In genomic region chr3:60576366-60577046, GRCm38 (mm10) we compare ENCODE assay signal across 9 mouse cellular contexts.
DNase-seq lines count a peak whose midpoint lies in the region; ATAC-seq and TF ChIP-seq lines count a peak whose summit lies in the region.
"Had no signal": no experiment of that assay in that cellular context is flagged by ENCODE, and none has a peak within 500 bp of the region (broad histone marks: within the 10 kb centered on the region; RNA-seq: fewer than 3 reads in every experiment).

No protein-coding gene starts in this region.

- 55% methylated on average over 9 of the region's 9 CpGs for WGBS in kidney, embryonic 16.5 days
- WGBS in limb, embryonic 12.5 days = 44% methylated on average over 9 of the region's 9 CpGs

- peak; percentile 40 for DNase-seq in kidney, adult 11 months
- no peak for DNase-seq in CH12.LX (ENCODE audit: extremely low read depth)
- DNase-seq in cerebellum, adult 11 months = peak; percentile 48
- DNase-seq in testis, postnatal 10 days (ENCODE audit: low spot score) = no peak
- DNase-seq in thymus, postnatal 14 days = no peak
- DNase-seq: embryo, embryonic 11 days; gastrocnemius, postnatal 25 days had no signal

- no peak for TF ChIP-seq POLR2A in CH12.LX (IDR thresholded peaks at IDR 0.05; ENCODE audit: low read depth, low read length)

- ATAC-seq in kidney, embryonic 16.5 days (ENCODE audit: low FRiP score, low TSS enrichment) = no peak
- no peak for ATAC-seq in limb, embryonic 12.5 days (ENCODE audit: insufficient number of reproducible peaks, insufficient read depth, low FRiP score, low TSS enrichment, low read depth)

- no peak overlapping the region for H3K27ac ChIP-seq in kidney, embryonic 16.5 days (ENCODE audit: low read length)
- peak overlapping the region; percentile 62; the same call in 1 of the 2 replicates for H3K27ac ChIP-seq in CH12.LX (ENCODE audit: insufficient read depth, low read depth)
- 0 out of 2 replicates have a peak overlapping the region, but pooled peaks have one; percentile 53 for H3K27ac ChIP-seq in limb, embryonic 12.5 days

- TF ChIP-seq RAD21 in CH12.LX (IDR thresholded peaks at IDR 0.05; ENCODE audit: low read depth, low read length) = no peak

- no peak overlapping the region for H3K4me2 ChIP-seq in kidney, embryonic 16.5 days (replicated peaks; ENCODE audit: low read depth, low read length)
- peak overlapping the region; percentile 89 for H3K4me2 ChIP-seq in CH12.LX (ENCODE audit: insufficient read depth, low read depth, poor library complexity, severe bottlenecking)
- H3K4me2 ChIP-seq in limb, embryonic 12.5 days = no peak overlapping the region

- H3K36me3 ChIP-seq in kidney, embryonic 16.5 days (ENCODE audit: insufficient read depth, low read length) = no peaks in the 10 kb centered on the region
- peaks cover 2 to 33% of the 10 kb centered on the region in 2 experiments for H3K36me3 ChIP-seq in CH12.LX (replicated peaks in 1 of 2; ENCODE audit: control insufficient read depth in 1 of 2, insufficient read depth in 1 of 2, low read length in 1 of 2)
- H3K36me3 ChIP-seq in limb, embryonic 12.5 days = no peaks in the 10 kb centered on the region

- peaks cover 80% of the 10 kb centered on the region for H3K79me2 ChIP-seq in CH12.LX (replicated peaks; ENCODE audit: control insufficient read depth, extremely low read depth, insufficient read depth, poor library complexity, severe bottlenecking)

- dilution Hi-C loops in CH12.LX (cut with MboI; ENCODE audit: extremely low pct_ligation_motif_present, extremely low pct_unique_long_range_greater_than_20kb, low sequenced_read_pairs) = no loop called here

- H3K4me1 ChIP-seq in kidney, embryonic 16.5 days (ENCODE audit: insufficient read depth, low read length) = peaks cover 19% of the 10 kb centered on the region
- peaks cover 9 to 95% of the 10 kb centered on the region in 2 experiments for H3K4me1 ChIP-seq in CH12.LX (ENCODE audit: control insufficient read depth in 1 of 2, insufficient read depth in 2 of 2)
- peaks cover 43% of the 10 kb centered on the region for H3K4me1 ChIP-seq in limb, embryonic 12.5 days (replicated peaks)

- H3K4me3 ChIP-seq in kidney, embryonic 16.5 days (ENCODE audit: low read length) = no peak overlapping the region
- H3K4me3 ChIP-seq in CH12.LX (replicated peaks in 1 of 3; ENCODE audit: low read depth in 2 of 3, low read length in 2 of 3, poor library complexity in 1 of 3) = no peak overlapping the region
- no peak overlapping the region for H3K4me3 ChIP-seq in limb, embryonic 12.5 days (replicated peaks)

- TF ChIP-seq EP300 in CH12.LX (IDR thresholded peaks at IDR 0.05; ENCODE audit: low read length) = no peak; the same call in 1 of the 2 replicates

- H3K27me3 ChIP-seq in kidney, embryonic 16.5 days (ENCODE audit: insufficient read depth, low read length) = no peaks in the 10 kb centered on the region
- no peaks in the 10 kb centered on the region for H3K27me3 ChIP-seq in CH12.LX (replicated peaks)
- no peaks in the 10 kb centered on the region for H3K27me3 ChIP-seq in limb, embryonic 12.5 days

- TF ChIP-seq CTCF in CH12.LX (conservative IDR thresholded peaks at IDR 0.05 in 1 of 2, IDR thresholded peaks at IDR 0.05 in 1 of 2; ENCODE audit: low read depth in 2 of 2, low read length in 2 of 2) = no peak

- in situ Hi-C loops in CH12.LX (cut with MboI; ENCODE audit: low pct_ligation_motif_present, low pct_unique_long_range_greater_than_20kb, low sequenced_read_pairs) = no loop called here

- no peak overlapping the region for H3K9ac ChIP-seq in kidney, embryonic 16.5 days (replicated peaks; ENCODE audit: low read length)
- peak overlapping the region; percentile 44 for H3K9ac ChIP-seq in CH12.LX (ENCODE audit: insufficient read depth, low read depth)
- no peak overlapping the region for H3K9ac ChIP-seq in limb, embryonic 12.5 days (replicated peaks)

- H3K9me3 ChIP-seq in kidney, embryonic 16.5 days (ENCODE audit: low read length) = no peaks in the 10 kb centered on the region
- no peaks in the 10 kb centered on the region for H3K9me3 ChIP-seq in CH12.LX (replicated peaks; ENCODE audit: low read length)
- no peaks in the 10 kb centered on the region for H3K9me3 ChIP-seq in limb, embryonic 12.5 days

TF ChIP-seq in CH12.LX, 34 proteins besides CTCF, POLR2A, EP300 and RAD21:
- TF ChIP-seq GABPA (IDR thresholded peaks at IDR 0.05; ENCODE audit: insufficient replicate concordance, low read depth, low read length) (no peak), ZNF384 (IDR thresholded peaks at IDR 0.05; ENCODE audit: low read depth, low read length) (no peak), BHLHE40 (IDR thresholded peaks at IDR 0.05; ENCODE audit: low read depth, low read length) (no peak), MAZ (IDR thresholded peaks at IDR 0.05; ENCODE audit: low read depth, low read length) (no peak), CHD2 (IDR thresholded peaks at IDR 0.05; ENCODE audit: low read length) (no peak), ELF1 (IDR thresholded peaks at IDR 0.05; ENCODE audit: low read depth, low read length) (no peak), RCOR1 (conservative IDR thresholded peaks at IDR 0.05; ENCODE audit: low read depth, low read length) (no peak), CHD1 (IDR thresholded peaks at IDR 0.05; ENCODE audit: low read depth, low read length) (no peak), MXI1 (IDR thresholded peaks at IDR 0.05; ENCODE audit: low read depth, low read length) (0 out of 2 replicates have a peak, but pooled peaks have one; percentile 31), MAFK (IDR thresholded peaks at IDR 0.05; ENCODE audit: insufficient replicate concordance, low read length) (no peak), ETS1 (conservative IDR thresholded peaks at IDR 0.05; ENCODE audit: low read depth, low read length) (no peak), JUND (conservative IDR thresholded peaks at IDR 0.05; ENCODE audit: low read depth, low read length) (no peak), ZMIZ1 (IDR thresholded peaks at IDR 0.05; ENCODE audit: low read depth, low read length) (no peak), MEF2A (IDR thresholded peaks at IDR 0.05; ENCODE audit: borderline replicate concordance, low read depth, low read length) (peak; percentile 42; the same call in 1 of the 2 replicates), E2F4 (IDR thresholded peaks at IDR 0.05; ENCODE audit: insufficient replicate concordance, low read depth, low read length) (no peak), MAX (IDR thresholded peaks at IDR 0.05; ENCODE audit: low read length) (0 out of 2 replicates have a peak, but pooled peaks have one; percentile 12), TCF12 (IDR thresholded peaks at IDR 0.05; ENCODE audit: low read depth, low read length) (no peak)

Comparison
In these comparisons a context has a peak if more than half of its experiments do, and no peak if none do; other contexts are left out.
1. DNase-seq: peak in kidney, adult 11 months (single experiment) and cerebellum, adult 11 months (single experiment); none in CH12.LX (single experiment), testis, postnatal 10 days (single experiment) and thymus, postnatal 14 days (single experiment).